Comparison of ENCODE assay signal across 28 mouse cellular contexts in genomic region chr9:118240711-118241110, GRCm38 (mm10).
DNase-seq lines count a peak whose midpoint lies in the region; ATAC-seq and TF ChIP-seq lines count a peak whose summit lies in the region.
"Had no signal": no experiment of that assay in that cellular context is flagged by ENCODE, and none has a peak within 500 bp of the region (broad histone marks: within the 10 kb centered on the region; RNA-seq: fewer than 3 reads in every experiment).

No protein-coding gene starts in this region.

- H3K4me1 ChIP-seq in hindbrain, postnatal 0 days (ENCODE audit: insufficient read depth, low read length), result no peaks in the 10 kb centered on the region
- H3K4me1 ChIP-seq in hindbrain, embryonic 14.5 days (replicated peaks; ENCODE audit: control insufficient read depth, insufficient read depth, low read length), result no peaks in the 10 kb centered on the region
- H3K4me1 ChIP-seq: embryonic facial prominence, embryonic 10.5 days; embryonic facial prominence, embryonic 15.5 days; heart, embryonic 13.5 days; liver, embryonic 12.5 days had no signal

- H3K27ac ChIP-seq in hindbrain, postnatal 0 days, result no peak overlapping the region
- no peak overlapping the region for H3K27ac ChIP-seq in hindbrain, embryonic 14.5 days
- H3K27ac ChIP-seq in layer of hippocampus, adult 2 months, result no peak overlapping the region
- H3K27ac ChIP-seq: embryonic facial prominence, embryonic 10.5 days; embryonic facial prominence, embryonic 15.5 days; forebrain, embryonic 13.5 days; gastrocnemius, adult 2 months; heart, embryonic 13.5 days; liver, embryonic 12.5 days had no signal

- 53% methylated on average over 4 of the region's 4 CpGs for WGBS in hindbrain, postnatal 0 days
- WGBS in hindbrain, embryonic 14.5 days, result 62% methylated on average over 4 of the region's 4 CpGs

- TF ChIP-seq CTCF in hindbrain, postnatal 0 days (IDR thresholded peaks at IDR 0.05; ENCODE audit: low read depth), result no peak
- no peak for TF ChIP-seq CTCF in layer of hippocampus, adult 2 months (conservative IDR thresholded peaks at IDR 0.05)

- H3K9ac ChIP-seq in hindbrain, postnatal 0 days (replicated peaks; ENCODE audit: low read length), result no peak overlapping the region
- no peak overlapping the region for H3K9ac ChIP-seq in hindbrain, embryonic 14.5 days
- H3K9ac ChIP-seq: embryonic facial prominence, embryonic 15.5 days; forebrain, embryonic 13.5 days; heart, embryonic 13.5 days; liver, embryonic 12.5 days; liver, postnatal 0 days had no signal

- peak; percentile 30 for DNase-seq in hindbrain, postnatal 0 days (ENCODE audit: low spot score)
- DNase-seq in hindbrain, embryonic 14.5 days (ENCODE audit: low spot score), result no peak
- peak; percentile 29 to 36 for DNase-seq in layer of hippocampus, adult 2 months (ENCODE audit: low spot score in 2 of 2)
- DNase-seq in layer of hippocampus, postnatal 14 days (ENCODE audit: low spot score in 2 of 2), result peak; percentile 23 to 54
- DNase-seq in urinary bladder, postnatal 14 days (ENCODE audit: low spot score), result no peak
- no peak for DNase-seq in Muller cell, postnatal 12 days (ENCODE audit: inconsistent ontology term)
- DNase-seq: adrenal gland, adult 8-10 months; B cell, adult 2 months; cerebellum, adult 11-12 months; cerebellum, adult 9-11 months; gastrocnemius, adult 2 months; gastrocnemius, postnatal 36 days; heart, postnatal 10 days; kidney, adult 9 months; kidney, postnatal 10 days; left cerebral cortex, postnatal 4 days; liver, postnatal 0 days; lung, postnatal 36 days; thymus, postnatal 4 days had no signal

- H3K36me3 ChIP-seq in hindbrain, postnatal 0 days (ENCODE audit: insufficient read depth, low read length), result no peaks in the 10 kb centered on the region
- H3K36me3 ChIP-seq in hindbrain, embryonic 14.5 days (replicated peaks; ENCODE audit: control insufficient read depth, insufficient read depth), result no peaks in the 10 kb centered on the region
- H3K36me3 ChIP-seq: embryonic facial prominence, embryonic 10.5 days; embryonic facial prominence, embryonic 15.5 days; heart, embryonic 13.5 days; liver, embryonic 12.5 days had no signal

- ATAC-seq in hindbrain, postnatal 0 days, result no peak
- ATAC-seq in hindbrain, embryonic 14.5 days (ENCODE audit: low FRiP score), result no peak
- ATAC-seq: forebrain, embryonic 13.5 days; intestine, postnatal 0 days; liver, embryonic 12.5 days; liver, postnatal 0 days; midbrain, embryonic 16.5 days had no signal

- H3K4me3 ChIP-seq in hindbrain, postnatal 0 days (ENCODE audit: low read length), result no peak overlapping the region
- no peak overlapping the region for H3K4me3 ChIP-seq in hindbrain, embryonic 14.5 days (replicated peaks; ENCODE audit: low read length)
- no peak overlapping the region for H3K4me3 ChIP-seq in layer of hippocampus, adult 2 months
- H3K4me3 ChIP-seq: embryonic facial prominence, embryonic 10.5 days; embryonic facial prominence, embryonic 15.5 days; forebrain, embryonic 13.5 days; gastrocnemius, adult 2 months; heart, embryonic 13.5 days; liver, embryonic 12.5 days had no signal

- no peaks in the 10 kb centered on the region for H3K9me3 ChIP-seq in hindbrain, postnatal 0 days (ENCODE audit: low read length)
- no peaks in the 10 kb centered on the region for H3K9me3 ChIP-seq in hindbrain, embryonic 14.5 days (ENCODE audit: control insufficient read depth, low read length)
- H3K9me3 ChIP-seq: embryonic facial prominence, embryonic 10.5 days; embryonic facial prominence, embryonic 15.5 days; forebrain, embryonic 13.5 days; heart, embryonic 13.5 days; liver, embryonic 12.5 days had no signal

- no peaks in the 10 kb centered on the region for H3K27me3 ChIP-seq in hindbrain, postnatal 0 days (ENCODE audit: insufficient read depth, low read length)
- no peaks in the 10 kb centered on the region for H3K27me3 ChIP-seq in hindbrain, embryonic 14.5 days (ENCODE audit: control insufficient read depth, insufficient read depth, low read length)
- H3K27me3 ChIP-seq: CH12.LX; embryonic facial prominence, embryonic 15.5 days; heart, embryonic 13.5 days; liver, embryonic 12.5 days had no signal

- no peak overlapping the region for H3K4me2 ChIP-seq in hindbrain, postnatal 0 days (ENCODE audit: low read depth, low read length)
- no peak overlapping the region for H3K4me2 ChIP-seq in hindbrain, embryonic 14.5 days (replicated peaks)
- H3K4me2 ChIP-seq: embryonic facial prominence, embryonic 15.5 days; forebrain, embryonic 13.5 days; heart, embryonic 13.5 days; liver, embryonic 12.5 days; midbrain, embryonic 11.5 days had no signal

Comparison
In these comparisons a context has a peak if more than half of its experiments do, and no peak if none do; other contexts are left out.
1. DNase-seq: peak in hindbrain, postnatal 0 days (single experiment), layer of hippocampus, adult 2 months (2 of 2) and layer of hippocampus, postnatal 14 days (2 of 2); none in hindbrain, embryonic 14.5 days (single experiment), urinary bladder, postnatal 14 days (single experiment) and Muller cell, postnatal 12 days (single experiment).